In genomic region chr8:121116591-121117185, GRCm38 (mm10) we compare ENCODE assay signal across 1 mouse cellular context.
TF ChIP-seq lines count a peak whose summit lies in the region.

No protein-coding gene starts in this region.

TF ChIP-seq in MEL, 35 proteins besides CTCF, POLR2A, EP300 and RAD21 (continued from another document):
- TF ChIP-seq POLR2AphosphoS5 (IDR thresholded peaks at IDR 0.05; ENCODE audit: borderline replicate concordance, low read depth, low read length) (no peak), SIN3A (IDR thresholded peaks at IDR 0.05; ENCODE audit: low read length) (no peak; the same call in 1 of the 2 replicates), RCOR1 (IDR thresholded peaks at IDR 0.05; ENCODE audit: low read depth, low read length) (no peak), KAT2A (conservative IDR thresholded peaks at IDR 0.05; ENCODE audit: low read depth, low read length) (no peak), MAFK (IDR thresholded peaks at IDR 0.05; ENCODE audit: borderline replicate concordance, low read depth, low read length) (no peak), TCF12 (IDR thresholded peaks at IDR 0.05; ENCODE audit: low read depth, low read length) (no peak), TBP (IDR thresholded peaks at IDR 0.05; ENCODE audit: low read depth, low read length) (no peak), ZMIZ1 (IDR thresholded peaks at IDR 0.05; ENCODE audit: low read depth, low read length) (no peak), MAZ (IDR thresholded peaks at IDR 0.05; ENCODE audit: low read depth, low read length) (no peak)
